In genomic region chr3:38263261-38264141, GRCm38 (mm10) we compare ENCODE assay signal across 21 mouse cellular contexts.
DNase-seq lines count a peak whose midpoint lies in the region; ATAC-seq lines count a peak whose summit lies in the region.
"Had no signal": no experiment of that assay in that cellular context is flagged by ENCODE, and none has a peak within 500 bp of the region (broad histone marks: within the 10 kb centered on the region; RNA-seq: fewer than 3 reads in every experiment).

No protein-coding gene starts in this region.

- no peak overlapping the region for H3K4me2 ChIP-seq in intestine, embryonic 14.5 days (ENCODE audit: low read length)
- H3K4me2 ChIP-seq in intestine, embryonic 16.5 days (ENCODE audit: low read depth, low read length), result no peak overlapping the region
- 0 out of 2 replicates have a peak overlapping the region, but pooled peaks have one; percentile 13 for H3K4me2 ChIP-seq in hindbrain, embryonic 15.5 days
- no peak overlapping the region for H3K4me2 ChIP-seq in neural tube, embryonic 11.5 days (ENCODE audit: low read depth)
- H3K4me2 ChIP-seq: limb, embryonic 12.5 days; liver, embryonic 13.5 days; lung, embryonic 15.5 days had no signal

- 57% methylated on average over 16 of the region's 16 CpGs for WGBS in intestine, embryonic 14.5 days
- WGBS in intestine, embryonic 16.5 days, result 67% methylated on average over 16 of the region's 16 CpGs
- 44% methylated on average over 16 of the region's 16 CpGs for WGBS in hindbrain, embryonic 10.5 days
- WGBS in hindbrain, embryonic 15.5 days, result 22% methylated on average over 16 of the region's 16 CpGs
- WGBS in neural tube, embryonic 11.5 days, result 36% methylated on average over 16 of the region's 16 CpGs

- H3K27ac ChIP-seq in intestine, embryonic 14.5 days (ENCODE audit: low read depth), result no peak overlapping the region
- no peak overlapping the region for H3K27ac ChIP-seq in intestine, embryonic 16.5 days (ENCODE audit: low read length)
- peak overlapping the region; percentile 66 for H3K27ac ChIP-seq in hindbrain, embryonic 10.5 days
- H3K27ac ChIP-seq in hindbrain, embryonic 15.5 days (replicated peaks), result no peak overlapping the region
- H3K27ac ChIP-seq in neural tube, embryonic 11.5 days (ENCODE audit: low read depth, low read length), result peak overlapping the region; percentile 51; the same call in 1 of the 2 replicates
- H3K27ac ChIP-seq: left cerebral cortex, adult 2 months; limb, embryonic 12.5 days; liver, embryonic 13.5 days; lung, embryonic 15.5 days; macrophage had no signal

- 0 out of 2 replicates have a peak, but pooled peaks cover 2% of the 10 kb centered on the region for H3K9me3 ChIP-seq in intestine, embryonic 14.5 days (ENCODE audit: control insufficient read depth, low read length)
- H3K9me3 ChIP-seq in intestine, embryonic 16.5 days (ENCODE audit: control insufficient read depth, low read length), result 0 out of 2 replicates have a peak, but pooled peaks cover 5% of the 10 kb centered on the region
- peaks cover 3% of the 10 kb centered on the region; the same call in 1 of the 2 replicates for H3K9me3 ChIP-seq in hindbrain, embryonic 10.5 days
- H3K9me3 ChIP-seq in hindbrain, embryonic 15.5 days, result no peaks in the 10 kb centered on the region
- H3K9me3 ChIP-seq in neural tube, embryonic 11.5 days (ENCODE audit: control insufficient read depth, low read length), result no peaks in the 10 kb centered on the region
- H3K9me3 ChIP-seq: liver, embryonic 13.5 days; lung, embryonic 15.5 days had no signal

- H3K9ac ChIP-seq in intestine, embryonic 14.5 days (ENCODE audit: low read length), result no peak overlapping the region
- H3K9ac ChIP-seq in intestine, embryonic 16.5 days (ENCODE audit: low read depth, low read length), result no peak overlapping the region
- H3K9ac ChIP-seq in hindbrain, embryonic 15.5 days, result no peak overlapping the region
- H3K9ac ChIP-seq in neural tube, embryonic 11.5 days (ENCODE audit: low read length), result no peak overlapping the region
- H3K9ac ChIP-seq: limb, embryonic 12.5 days; liver, embryonic 13.5 days; lung, embryonic 15.5 days had no signal

- H3K4me3 ChIP-seq in intestine, embryonic 14.5 days (ENCODE audit: low read depth, low read length), result no peak overlapping the region
- no peak overlapping the region for H3K4me3 ChIP-seq in intestine, embryonic 16.5 days (ENCODE audit: low read length)
- no peak overlapping the region for H3K4me3 ChIP-seq in hindbrain, embryonic 10.5 days
- H3K4me3 ChIP-seq in hindbrain, embryonic 15.5 days, result no peak overlapping the region
- no peak overlapping the region for H3K4me3 ChIP-seq in neural tube, embryonic 11.5 days (ENCODE audit: low read depth, low read length)
- H3K4me3 ChIP-seq: left cerebral cortex, adult 2 months; limb, embryonic 12.5 days; liver, embryonic 13.5 days; lung, embryonic 15.5 days had no signal

- no peak for ATAC-seq in intestine, embryonic 14.5 days (replicated peaks; ENCODE audit: low FRiP score, low TSS enrichment, low read depth)
- no peak for ATAC-seq in intestine, embryonic 16.5 days
- 0 out of 2 replicates have a peak, but pooled peaks have one; percentile 31 for ATAC-seq in hindbrain, embryonic 15.5 days (ENCODE audit: low FRiP score, low read depth)
- peak; percentile 85 for ATAC-seq in neural tube, embryonic 11.5 days (ENCODE audit: insufficient read depth, low FRiP score, low TSS enrichment)
- ATAC-seq in frontal cortex, adult (ENCODE audit: low TSS enrichment), result no peak
- ATAC-seq: activated CD4-positive, CD25-positive, alpha-beta regulatory T cell, adult 4 months; intestine, postnatal 0 days; Patski had no signal

- DNase-seq in intestine, embryonic 14.5 days (ENCODE audit: low spot score), result peak; percentile 50
- peak; percentile 42 for DNase-seq in hindbrain, embryonic 10.5 days (ENCODE audit: low spot score)
- DNase-seq in neural tube, embryonic 11.5 days (ENCODE audit: low spot score), result peak; percentile 52
- no peak for DNase-seq in spleen, postnatal 36 days (ENCODE audit: low spot score in 2 of 2)
- DNase-seq in layer of hippocampus, adult 9-10 months (ENCODE audit: low spot score), result no peak
- DNase-seq: adrenal gland, postnatal 25 days; cerebellum, adult 8-10 months; gastrocnemius, postnatal 14 days; heart, postnatal 10 days; liver, embryonic 13.5 days; thymus, postnatal 4 days had no signal

- H3K4me1 ChIP-seq in intestine, embryonic 14.5 days (replicated peaks; ENCODE audit: control insufficient read depth, insufficient read depth, low read length), result no peaks in the 10 kb centered on the region
- no peaks in the 10 kb centered on the region for H3K4me1 ChIP-seq in intestine, embryonic 16.5 days (ENCODE audit: control insufficient read depth, insufficient read depth, low read length)
- peaks cover 33% of the 10 kb centered on the region for H3K4me1 ChIP-seq in hindbrain, embryonic 10.5 days (replicated peaks)
- peaks cover 31% of the 10 kb centered on the region for H3K4me1 ChIP-seq in hindbrain, embryonic 15.5 days (replicated peaks)
- H3K4me1 ChIP-seq in neural tube, embryonic 11.5 days (ENCODE audit: control insufficient read depth, insufficient read depth, low read length), result peaks cover 11% of the 10 kb centered on the region; the same call in 1 of the 2 replicates
- H3K4me1 ChIP-seq: lung, embryonic 15.5 days had no signal

- H3K36me3 ChIP-seq in intestine, embryonic 14.5 days (ENCODE audit: control insufficient read depth, insufficient read depth, low read length), result no peaks in the 10 kb centered on the region
- H3K36me3 ChIP-seq in intestine, embryonic 16.5 days (ENCODE audit: control insufficient read depth, insufficient read depth, low read length), result no peaks in the 10 kb centered on the region
- no peaks in the 10 kb centered on the region for H3K36me3 ChIP-seq in hindbrain, embryonic 10.5 days
- no peaks in the 10 kb centered on the region for H3K36me3 ChIP-seq in hindbrain, embryonic 15.5 days
- H3K36me3 ChIP-seq in neural tube, embryonic 11.5 days (ENCODE audit: control insufficient read depth, insufficient read depth, low read length), result no peaks in the 10 kb centered on the region
- H3K36me3 ChIP-seq: limb, embryonic 12.5 days; liver, embryonic 13.5 days; lung, embryonic 15.5 days had no signal

- no peaks in the 10 kb centered on the region for H3K27me3 ChIP-seq in intestine, embryonic 14.5 days (replicated peaks; ENCODE audit: control insufficient read depth, insufficient read depth, low read length)
- no peaks in the 10 kb centered on the region for H3K27me3 ChIP-seq in intestine, embryonic 16.5 days (replicated peaks; ENCODE audit: control insufficient read depth, insufficient read depth, low read length)
- H3K27me3 ChIP-seq in hindbrain, embryonic 10.5 days (ENCODE audit: insufficient read depth, poor library complexity, severe bottlenecking), result no peaks in the 10 kb centered on the region
- H3K27me3 ChIP-seq in hindbrain, embryonic 15.5 days, result no peaks in the 10 kb centered on the region
- H3K27me3 ChIP-seq in neural tube, embryonic 11.5 days (ENCODE audit: control insufficient read depth, insufficient read depth, low read length), result no peaks in the 10 kb centered on the region
- H3K27me3 ChIP-seq: limb, embryonic 12.5 days; liver, embryonic 13.5 days; lung, embryonic 15.5 days; Patski had no signal

Comparison
In these comparisons a context has a peak if more than half of its experiments do, and no peak if none do; other contexts are left out.
1. H3K27ac ChIP-seq: peak in hindbrain, embryonic 10.5 days (single experiment) and neural tube, embryonic 11.5 days (single experiment); none in intestine, embryonic 14.5 days (single experiment), intestine, embryonic 16.5 days (single experiment) and hindbrain, embryonic 15.5 days (single experiment).
2. ATAC-seq: peak in hindbrain, embryonic 15.5 days (single experiment) and neural tube, embryonic 11.5 days (single experiment); none in intestine, embryonic 14.5 days (single experiment), intestine, embryonic 16.5 days (single experiment) and frontal cortex, adult (single experiment).
3. DNase-seq: peak in intestine, embryonic 14.5 days (single experiment), hindbrain, embryonic 10.5 days (single experiment) and neural tube, embryonic 11.5 days (single experiment); none in spleen, postnatal 36 days (0 of 2) and layer of hippocampus, adult 9-10 months (single experiment).